Mouse (Mus musculus) heart, postnatal 0 days (tissue): ENCODE results near the gene Map4k3.

Experiments used
- CTCF ChIP-seq: IDR thresholded peaks from 2 replicates; pipeline ENCODE4 v1.5.1; 2016; ENCODE audit warnings: antibody characterized with exemption, control low read depth, low read depth
- EP300 ChIP-seq: IDR thresholded peaks from 2 replicates; pipeline ENCODE4 v1.6.1; 2016; ENCODE audit warnings: antibody characterized with exemption, low read depth

- no peak for TF ChIP-seq CTCF
- no peak for TF ChIP-seq EP300
Measured at GRCm38 (mm10) chr17:80709921-80710838, 18.1 kb downstream of the Map4k3 start.
